Mouse (Mus musculus): ENCODE measurements around the gene Sec24d.

The Sec24d gene

GRCm38 (mm10) chr3:123296654-123297053 is 29.4 kb downstream of the Sec24d start:
- DNase-seq (ENCODE audit: low spot score in 2 of 2) = no peak

GRCm38 (mm10) chr3:123298283-123298682 is 31.0 kb downstream of the Sec24d start:
- DNase-seq (ENCODE audit: low spot score in 2 of 2) = no peak

- DNase-seq (ENCODE audit: low spot score in 2 of 2) = no peak
Measured at GRCm38 (mm10) chr3:123301521-123301920, 34.3 kb downstream of the Sec24d start.

GRCm38 (mm10) chr3:123305611-123306010 is 38.4 kb downstream of the Sec24d start:
- DNase-seq (ENCODE audit: low spot score in 2 of 2) = no peak

- no peak for DNase-seq (ENCODE audit: low spot score in 2 of 2)
Measured at GRCm38 (mm10) chr3:123307446-123307845, 40.2 kb downstream of the Sec24d start.

GRCm38 (mm10) chr3:123309141-123309540 is 41.9 kb downstream of the Sec24d start:
- DNase-seq (ENCODE audit: low spot score in 2 of 2) = no peak

GRCm38 (mm10) chr3:123312477-123313062 is 45.3 kb downstream of the Sec24d start:
- DNase-seq (ENCODE audit: low spot score in 2 of 2) = no peak

- no peak for DNase-seq (ENCODE audit: low spot score in 2 of 2)
Measured at GRCm38 (mm10) chr3:123313477-123313876, 46.2 kb downstream of the Sec24d start.

GRCm38 (mm10) chr3:123313920-123314614 is 46.8 kb downstream of the Sec24d start:
- DNase-seq (ENCODE audit: low spot score in 2 of 2) = no peak

- DNase-seq (ENCODE audit: low spot score in 2 of 2) = no peak
Measured at GRCm38 (mm10) chr3:123316066-123316465, 48.8 kb downstream of the Sec24d start.

- DNase-seq (ENCODE audit: low spot score in 2 of 2) = no peak
Measured at GRCm38 (mm10) chr3:123317081-123317480, 49.8 kb downstream of the Sec24d start.

GRCm38 (mm10) chr3:123320341-123320740 is 53.1 kb downstream of the Sec24d start:
- no peak for DNase-seq (ENCODE audit: low spot score in 2 of 2)

GRCm38 (mm10) chr3:123321612-123322011 is 54.4 kb downstream of the Sec24d start:
- DNase-seq (ENCODE audit: low spot score in 2 of 2) = peak in 1 of 2 experiments; percentile 47

GRCm38 (mm10) chr3:123322147-123322546 is 54.9 kb downstream of the Sec24d start:
- DNase-seq (ENCODE audit: low spot score in 2 of 2) = no peak

- DNase-seq (ENCODE audit: low spot score in 2 of 2) = no peak
Measured at GRCm38 (mm10) chr3:123324326-123324725, 57.1 kb downstream of the Sec24d start.

- peak in 1 of 2 experiments; percentile 74 for DNase-seq (ENCODE audit: low spot score in 2 of 2)
Measured at GRCm38 (mm10) chr3:123329251-123329650, 62.0 kb downstream of the Sec24d start.

- DNase-seq (ENCODE audit: low spot score in 2 of 2) = no peak
Measured at GRCm38 (mm10) chr3:123330221-123330620, 63.0 kb downstream of the Sec24d start.

GRCm38 (mm10) chr3:123332330-123333054 is 65.2 kb downstream of the Sec24d start:
- no peak for DNase-seq (ENCODE audit: low spot score in 2 of 2)

GRCm38 (mm10) chr3:123333055-123333424 is 65.8 kb downstream of the Sec24d start:
- DNase-seq (ENCODE audit: low spot score in 2 of 2) = no peak

- DNase-seq (ENCODE audit: low spot score in 2 of 2) = no peak
Measured at GRCm38 (mm10) chr3:123334947-123335346, 67.7 kb downstream of the Sec24d start.

- DNase-seq (ENCODE audit: low spot score in 2 of 2) = no peak
Measured at GRCm38 (mm10) chr3:123335480-123335879, 68.2 kb downstream of the Sec24d start.

- no peak for DNase-seq (ENCODE audit: low spot score in 2 of 2)
Measured at GRCm38 (mm10) chr3:123336455-123336854, 69.2 kb downstream of the Sec24d start.

- no peak for DNase-seq (ENCODE audit: low spot score in 2 of 2)
Measured at GRCm38 (mm10) chr3:123336951-123337350, 69.7 kb downstream of the Sec24d start.

All from urinary bladder, adult 18-20 months (tissue).